Mouse (Mus musculus) mesoderm, embryonic 11.5 days (tissue): ENCODE measurements around the gene Gm10203.

Experiments used
- DNase-seq: peaks from one replicate; pipeline ENCODE4 v3.0.0-alpha.2; 2012; ENCODE audit warnings: low read depth, low spot score

Gm10203 gene

GRCm38 (mm10) chr6:149179064-149179463, 49.1 kb downstream of the Gm10203 start:
- no peak for DNase-seq
